Mouse (Mus musculus) C3H10T1/2 (cell line): ENCODE results near the gene Akap6. TPM values are rescaled to one million over a fixed set of nuclear protein-coding genes. Genes with fewer than 3 reads are reported as not detected.

Experiments
- polyA plus RNA-seq, 2 experiments: library from polyadenylated mRNA; unstranded; fragments of >200 nt; fragmentation: generic; extraction: Trizol; gene quantifications; one replicate each; pipeline ENCODE4 v1.2.1; 2012; ENCODE audit warnings: missing spikeins in 2 of 2

The Akap6 gene
- polyA plus RNA-seq = 1 to 10 TPM in 1 of 2 experiments, under 1 TPM in 1; 0.04 to 1.1 TPM

DNA sequence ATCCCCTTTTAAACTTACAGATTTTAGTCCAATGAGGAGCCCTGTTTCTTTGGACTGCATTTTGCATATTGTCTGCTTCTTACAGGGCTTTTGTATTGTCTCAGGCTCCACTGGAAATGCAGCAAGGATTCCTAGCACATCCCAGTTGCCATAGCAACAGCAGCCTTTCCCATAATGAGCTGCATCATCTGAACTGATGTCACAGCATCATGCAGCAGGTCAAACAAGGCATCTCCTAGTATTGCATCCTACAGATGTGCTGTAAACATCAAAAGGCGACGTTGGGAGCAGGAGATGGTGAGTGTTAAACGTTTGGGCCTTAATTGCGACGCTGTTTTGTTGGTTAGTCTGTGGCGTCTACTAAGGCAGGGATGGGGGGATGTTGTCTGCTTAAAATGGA is at the start of gene Akap6:
TSS of gene Akap6 (plus strand) at position 238 of the 400 bp plus-strand sequence.

Other genes with a start within 250 kb of the Akap6 start
- gene Arhgap5, start 195.4 kb upstream of the Akap6 start, polyA plus RNA-seq = 1 to 10 TPM in 1 of 2 experiments, under 1 TPM in 1; 0.20 to 5.2 TPM